Mouse (Mus musculus) erythroid progenitor cell, adult 5-6 weeks (primary cell): ENCODE data around the gene Vmn2r14. TPM values are rescaled to one million over a fixed set of nuclear protein-coding genes. Genes with fewer than 3 reads are reported as not detected.
"Not testable (repeated sequence)": the region's sequence is repeated elsewhere in the genome, so short reads cannot be mapped to it uniquely, and the experiment has no call there.

Source experiments
- ATAC-seq: replicated peaks from 2 replicates; pipeline ENCODE4 v1.8.0; 2016; ENCODE audit warnings: moderate number of reproducible peaks, mild to moderate bottlenecking, moderate TSS enrichment, inconsistent platforms; ENCODE audit not compliant: poor library complexity, low FRiP score, severe bottlenecking
- total RNA-seq, 2 experiments: library from RNA; stranded (forward) in 1 of 2; stranded (reverse) in 1 of 2; fragments of 150-400 nt in 1 of 2; fragments of 186-747, 209-891 nt in 1 of 2; gene quantifications; 2 replicates each; pipeline versions ENCODE4 v1.2.3 to v1.2.4; 2015 to 2017; ENCODE audit warnings: low replicate concordance in 2 of 2

Gene Vmn2r14
- total RNA-seq (2015; ENCODE audit: low replicate concordance) (not detected in 2 replicates), total RNA-seq (2017; ENCODE audit: low replicate concordance) (not detected in 2 replicates)

DNA sequence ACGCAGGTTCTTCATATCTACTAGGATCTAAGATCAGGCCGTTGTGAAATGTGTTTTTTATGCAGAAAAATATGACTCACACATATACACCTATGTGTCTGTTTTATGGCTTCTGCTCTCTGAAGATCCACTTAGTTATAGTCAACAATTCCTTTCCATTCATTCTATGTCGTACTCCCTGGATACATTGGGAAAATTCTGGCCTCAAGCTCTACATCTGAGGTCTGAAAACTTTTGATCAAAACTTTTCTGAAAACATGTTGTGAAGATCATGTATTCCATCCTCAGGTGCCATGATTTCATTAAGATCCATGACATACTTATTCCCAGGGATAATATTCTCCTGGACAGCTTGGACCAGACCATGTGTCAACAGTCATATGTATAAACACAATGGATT lies at the start of gene Vmn2r14:
Gene Vmn2r14, minus strand, starts transcription at position 101 of the 400 bp plus-strand sequence.
- no peak for ATAC-seq

DNA sequence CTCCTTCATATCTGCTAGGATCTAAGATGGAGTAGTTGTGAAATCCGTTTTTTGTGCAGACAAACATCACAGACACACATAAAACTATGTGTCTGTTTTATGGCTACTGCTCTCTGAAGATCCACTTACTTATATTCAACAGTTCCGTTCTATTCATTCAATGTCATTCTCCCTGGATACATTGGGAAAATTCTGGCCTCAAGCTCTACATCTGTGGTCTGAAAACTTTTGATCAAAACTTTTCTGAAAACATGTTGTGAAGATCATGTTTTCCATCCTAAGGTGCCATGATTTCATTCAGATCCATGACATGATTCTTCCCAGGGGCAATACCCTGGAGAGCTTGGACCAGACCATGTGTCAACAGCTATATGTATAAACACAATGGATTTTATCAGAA lies 32.4 kb downstream of the Vmn2r14 start, which contains the start of gene Vmn2r13:
Gene Vmn2r13, minus strand, starts transcription at position 101 of the 400 bp plus-strand sequence.
- ATAC-seq = not testable (repeated sequence)

DNA sequence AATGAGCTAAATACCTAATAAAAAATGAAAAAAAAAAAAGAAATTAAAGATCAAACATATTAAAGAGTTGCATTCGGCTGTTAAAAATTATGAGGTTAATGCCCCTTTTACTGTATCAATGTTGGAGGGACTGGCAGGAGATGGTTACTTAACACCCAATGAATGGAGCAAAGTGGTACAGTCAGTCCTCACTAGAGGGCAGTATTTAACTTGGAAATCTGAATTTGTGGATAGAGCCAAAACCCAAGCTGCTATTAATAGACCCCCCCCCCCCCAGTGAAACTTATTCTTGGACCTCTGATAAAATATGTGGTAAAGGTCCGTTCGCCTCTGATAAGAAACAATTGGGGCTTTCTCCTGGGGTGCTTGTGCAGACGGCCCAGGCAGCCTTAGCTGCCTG lies 57.7 kb downstream of the Vmn2r14 start:
- ATAC-seq = not testable (repeated sequence)

Other genes with a start within 250 kb of the Vmn2r14 start
- not detected in 2 replicates for gene Vmn2r10, start 218.2 kb downstream of the Vmn2r14 start, total RNA-seq (2015; ENCODE audit: low replicate concordance)
- gene Vmn2r10, start 218.2 kb downstream of the Vmn2r14 start, total RNA-seq (2017; ENCODE audit: low replicate concordance) = not detected in 2 replicates
- not detected in 2 replicates for gene Vmn2r11, start 165.1 kb downstream of the Vmn2r14 start, total RNA-seq (2015; ENCODE audit: low replicate concordance)
- not detected in 2 replicates for gene Vmn2r11, start 165.1 kb downstream of the Vmn2r14 start, total RNA-seq (2017; ENCODE audit: low replicate concordance)
- gene Vmn2r12, start 126.8 kb downstream of the Vmn2r14 start, total RNA-seq (2015; ENCODE audit: low replicate concordance) = not detected in 2 replicates
- not detected in 2 replicates for gene Vmn2r12, start 126.8 kb downstream of the Vmn2r14 start, total RNA-seq (2017; ENCODE audit: low replicate concordance)
- gene Vmn2r13, start 32.5 kb downstream of the Vmn2r14 start, total RNA-seq (2015; ENCODE audit: low replicate concordance) = not detected in 2 replicates
- gene Vmn2r13, start 32.5 kb downstream of the Vmn2r14 start, total RNA-seq (2017; ENCODE audit: low replicate concordance) = not detected in 2 replicates
- not detected in 2 replicates for gene Vmn2r15, start 72.9 kb upstream of the Vmn2r14 start, total RNA-seq (2015; ENCODE audit: low replicate concordance)
- not detected in 2 replicates for gene Vmn2r15, start 72.9 kb upstream of the Vmn2r14 start, total RNA-seq (2017; ENCODE audit: low replicate concordance)
- gene Vmn2r16, start 105.5 kb upstream of the Vmn2r14 start, total RNA-seq (2015; ENCODE audit: low replicate concordance) = not detected in 2 replicates
- gene Vmn2r16, start 105.5 kb upstream of the Vmn2r14 start, total RNA-seq (2017; ENCODE audit: low replicate concordance) = not detected in 2 replicates
- not detected in 2 replicates for gene Vmn2r17, start 195.0 kb upstream of the Vmn2r14 start, total RNA-seq (2015; ENCODE audit: low replicate concordance)
- not detected in 2 replicates for gene Vmn2r17, start 195.0 kb upstream of the Vmn2r14 start, total RNA-seq (2017; ENCODE audit: low replicate concordance)